Mouse (Mus musculus): Measurements from ENCODE around the gene Armc10. TPM values are rescaled to one million over a fixed set of nuclear protein-coding genes. Genes with fewer than 3 reads are reported as not detected.

The Armc10 gene
- polyA plus RNA-seq (2017; shearing (Covaris generic)) = 23.7 TPM

DNA sequence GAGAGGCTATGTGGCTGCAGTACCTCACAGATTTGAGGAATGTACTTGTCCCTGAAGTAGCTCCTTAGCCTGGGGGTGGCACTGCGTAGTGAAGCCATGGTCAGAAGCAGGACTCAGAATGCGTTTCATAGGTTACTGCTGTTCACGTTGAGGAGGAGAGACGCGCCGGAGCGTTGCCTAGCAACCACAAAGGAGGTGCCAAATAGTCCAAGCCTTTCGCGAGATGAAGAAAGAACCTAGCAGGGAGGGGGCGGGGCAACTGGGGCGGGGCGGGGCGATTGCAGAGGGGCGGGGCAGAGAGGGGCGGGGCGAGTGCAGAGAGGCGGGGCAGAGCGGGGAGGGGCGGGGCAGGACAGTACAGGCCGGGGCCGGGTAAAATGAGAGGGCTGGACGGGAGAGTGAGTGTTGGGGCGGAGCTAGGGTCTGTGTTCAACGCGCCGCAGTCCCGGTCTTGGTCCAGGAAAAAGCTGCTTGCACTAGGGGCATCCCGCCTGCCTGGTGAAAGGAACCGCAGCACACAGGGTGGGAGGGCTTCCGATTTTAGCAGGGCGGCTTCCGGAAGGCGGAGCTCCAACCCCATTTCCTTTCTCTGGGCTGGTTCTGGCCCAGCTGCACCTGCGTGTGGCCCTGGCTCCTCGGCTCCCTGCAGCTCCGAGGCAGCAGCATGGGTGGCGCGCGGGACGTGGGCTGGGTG, at the start of gene Armc10, which contains the start of gene Fbxl13:
Gene Armc10, plus strand, starts transcription at position 375 of the 694 bp plus-strand sequence.
Gene Fbxl13, minus strand, starts transcription at position 196 of the 694 bp plus-strand sequence.

GRCm38 (mm10) chr5:21701351-21702008, 55.9 kb downstream of the Armc10 start, which contains the start of gene Napepld:
TSS of gene Napepld (minus strand) at chr5:21701396.

Other genes starting within 250 kb of the Armc10 start
- 0.15 TPM for gene Ccdc146, start 221.1 kb upstream of the Armc10 start, polyA plus RNA-seq (2017; shearing (Covaris generic))
- 2.9 TPM for gene Fam185a, start 220.9 kb upstream of the Armc10 start, polyA plus RNA-seq (2017; shearing (Covaris generic))
- not detected for gene Lrrc17, start 102.3 kb upstream of the Armc10 start, polyA plus RNA-seq (2017; shearing (Covaris generic))
- not detected for gene Fbxl13, start 179 bp upstream of the Armc10 start, polyA plus RNA-seq (2017; shearing (Covaris generic))
- gene Napepld, start 55.6 kb downstream of the Armc10 start, polyA plus RNA-seq (2017; shearing (Covaris generic)) = 1.4 TPM
- gene Pmpcb, start 91.3 kb downstream of the Armc10 start, polyA plus RNA-seq (2017; shearing (Covaris generic)) = 40.6 TPM
- gene Dnajc2, start 139.4 kb downstream of the Armc10 start, polyA plus RNA-seq (2017; shearing (Covaris generic)) = 61.1 TPM
- 107 TPM for gene Psmc2, start 139.5 kb downstream of the Armc10 start, polyA plus RNA-seq (2017; shearing (Covaris generic))
- not detected for gene Slc26a5, start 219.8 kb downstream of the Armc10 start, polyA plus RNA-seq (2017; shearing (Covaris generic))